Mouse (Mus musculus) adrenal gland, postnatal 14 days (tissue): ENCODE results near the gene Olfr1487. TPM values are rescaled to one million over a fixed set of nuclear protein-coding genes. Genes with fewer than 3 reads are reported as not detected.
"Not testable (repeated sequence)": the region's sequence is repeated elsewhere in the genome, so short reads cannot be mapped to it uniquely, and the experiment has no call there.

Experiments
- DNase-seq: peaks from one replicate; pipeline ENCODE4 v3.0.0; 2021; ENCODE audit warnings: mixed read lengths
- long read RNA-seq, 2 experiments: library from polyadenylated mRNA; stranded (forward); transcript quantifications; one replicate each; pipeline ENCODE4 v2.0.0; 2021
- microRNA-seq, 2 experiments: library from miRNA; unstranded; fragments of <30 nt; microRNA quantifications; one replicate each; pipeline ENCODE4 v1.2.0; 2021
- total RNA-seq: library from RNA; stranded (reverse); gene quantifications from 2 replicates; pipeline ENCODE4 v1.2.3, GENCODE M21; 2021

Gene Olfr1487
- total RNA-seq: not detected in 2 replicates
- long read RNA-seq, experiment 1: 0 reads
- long read RNA-seq, experiment 2: 0 reads

DNA sequence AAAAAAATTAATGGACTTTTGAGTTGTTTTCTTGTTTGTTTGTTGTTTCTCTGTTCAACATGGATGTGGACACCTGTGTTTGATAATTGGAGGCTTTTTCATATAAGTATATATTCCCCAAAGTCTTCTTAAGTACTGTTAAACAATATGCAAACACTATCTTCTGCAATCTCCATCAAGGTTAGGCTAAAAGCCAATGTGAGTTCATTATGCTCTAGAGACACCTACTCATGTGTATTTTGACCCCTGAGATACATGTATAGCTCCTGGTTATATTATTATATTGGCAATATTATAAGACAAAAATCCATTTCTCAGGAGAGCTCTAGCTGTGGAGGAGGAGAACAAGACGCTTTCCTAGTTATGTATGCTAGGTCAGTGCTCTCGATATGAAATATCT lies at the start of gene Olfr1487:
Gene Olfr1487, plus strand, starts transcription at position 301 of the 400 bp plus-strand sequence.
- DNase-seq: not testable (repeated sequence)

DNA sequence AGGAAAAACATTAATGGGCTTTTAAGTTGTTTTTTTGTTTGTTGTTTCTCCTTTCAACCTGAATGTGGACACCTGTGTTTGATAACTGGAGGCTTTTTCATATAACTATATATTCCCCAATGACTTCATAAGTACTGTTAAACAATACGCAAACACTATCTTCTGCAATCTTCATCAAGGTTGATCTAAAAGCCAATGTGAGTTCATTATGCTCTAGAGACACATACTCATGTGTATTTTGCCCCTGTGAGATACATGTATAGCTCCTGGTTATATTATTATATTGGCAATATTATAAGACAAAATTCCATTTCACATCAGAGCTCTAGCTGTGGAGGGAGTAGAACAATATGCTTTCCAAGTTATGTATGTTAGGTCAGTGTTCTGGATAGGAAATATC lies 34.0 kb upstream of the Olfr1487 start, which contains the start of gene Olfr1484:
Gene Olfr1484, plus strand, starts transcription at position 301 of the 400 bp plus-strand sequence.
- no peak for DNase-seq

DNA sequence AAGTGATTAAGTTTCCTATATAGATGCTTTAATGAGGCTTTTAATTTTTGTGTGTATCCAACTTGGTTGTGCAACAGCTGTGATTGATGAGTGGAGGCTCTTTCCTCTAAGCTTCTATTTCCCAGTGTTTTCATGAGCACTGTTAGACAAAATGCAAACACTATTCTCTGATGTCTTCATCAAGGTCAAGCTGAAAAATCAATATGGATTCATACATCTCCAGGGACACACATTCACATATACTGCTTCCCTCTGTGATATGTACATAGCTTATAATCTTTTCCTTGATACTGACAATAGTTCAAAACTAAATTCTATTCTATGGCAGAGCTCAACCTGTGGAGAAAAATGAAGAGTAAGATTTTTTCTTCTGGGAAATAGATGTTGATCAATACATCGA lies 14.1 kb downstream of the Olfr1487 start, which contains the start of gene Olfr1489:
Gene Olfr1489, plus strand, starts transcription at position 301 of the 400 bp plus-strand sequence.
- no peak for DNase-seq

DNA sequence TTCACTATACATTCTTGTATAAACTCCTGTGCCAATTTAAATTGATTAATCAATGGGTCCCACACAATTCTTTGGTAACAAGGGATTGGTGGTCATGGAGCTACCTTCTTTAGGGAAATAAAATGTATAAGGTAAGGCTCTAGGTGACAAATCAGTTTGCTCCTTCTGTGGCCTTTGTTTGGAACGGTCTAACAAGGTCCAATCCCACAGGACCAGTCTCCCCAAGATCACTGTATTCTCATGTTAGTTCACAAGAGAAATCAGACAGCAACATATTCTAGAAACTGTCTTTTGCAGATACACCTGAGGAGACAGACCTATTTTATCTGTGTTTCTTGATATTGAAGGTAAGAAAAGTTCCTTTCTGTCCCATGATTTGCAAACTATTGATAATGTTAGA lies 33.6 kb downstream of the Olfr1487 start, which contains the start of gene Olfr1490:
Gene Olfr1490, plus strand, starts transcription at position 301 of the 400 bp plus-strand sequence.
- DNase-seq: no peak

Small RNAs within 50 kb of the gene (microRNA-seq; reads per million reads assigned to microRNA genes)
- gene Gm22323 (0 reads per million in 2 experiments), gene Gm23931 (0 reads per million in 2 experiments)

Other genes starting within 250 kb of the Olfr1487 start
- gene Olfr1469, start 209.5 kb upstream of the Olfr1487 start, total RNA-seq: not detected in 2 replicates
- not detected in 2 replicates for gene Olfr1471, start 174.0 kb upstream of the Olfr1487 start, total RNA-seq
- not detected in 2 replicates for gene Olfr1472, start 161.3 kb upstream of the Olfr1487 start, total RNA-seq
- gene Olfr1474, start 147.8 kb upstream of the Olfr1487 start, total RNA-seq: not detected in 2 replicates
- gene Olfr1475, start 137.2 kb upstream of the Olfr1487 start, total RNA-seq: not detected in 2 replicates
- gene Olfr1477, start 116.8 kb upstream of the Olfr1487 start, total RNA-seq: not detected in 2 replicates
- gene Olfr1480, start 89.5 kb upstream of the Olfr1487 start, total RNA-seq: not detected in 2 replicates
- not detected in 2 replicates for gene Olfr1484, start 33.9 kb upstream of the Olfr1487 start, total RNA-seq
- not detected in 2 replicates for gene Olfr1489, start 14.2 kb downstream of the Olfr1487 start, total RNA-seq
- gene Olfr1490, start 33.7 kb downstream of the Olfr1487 start, total RNA-seq: not detected in 2 replicates
- gene Olfr1491, start 79.9 kb downstream of the Olfr1487 start, total RNA-seq: not detected in 2 replicates
- not detected in 2 replicates for gene Olfr1493-ps1, start 105.9 kb downstream of the Olfr1487 start, total RNA-seq
- not detected in 2 replicates for gene Olfr1494, start 122.4 kb downstream of the Olfr1487 start, total RNA-seq
- not detected in 2 replicates for gene Olfr1495, start 147.2 kb downstream of the Olfr1487 start, total RNA-seq
- gene Olfr1496, start 160.5 kb downstream of the Olfr1487 start, total RNA-seq: not detected in 2 replicates
- gene Olfr1497, start 180.8 kb downstream of the Olfr1487 start, total RNA-seq: not detected in 2 replicates
- not detected in 2 replicates for gene Olfr1499, start 202.1 kb downstream of the Olfr1487 start, total RNA-seq
- not detected in 2 replicates for gene Olfr1500, start 213.1 kb downstream of the Olfr1487 start, total RNA-seq
- gene Olfr1501, start 233.3 kb downstream of the Olfr1487 start, total RNA-seq: not detected in 2 replicates
- gene Olfr1502, start 244.4 kb downstream of the Olfr1487 start, total RNA-seq: not detected in 2 replicates